Comparison of ENCODE assay signal across 22 mouse cellular contexts in the genomic region with DNA sequence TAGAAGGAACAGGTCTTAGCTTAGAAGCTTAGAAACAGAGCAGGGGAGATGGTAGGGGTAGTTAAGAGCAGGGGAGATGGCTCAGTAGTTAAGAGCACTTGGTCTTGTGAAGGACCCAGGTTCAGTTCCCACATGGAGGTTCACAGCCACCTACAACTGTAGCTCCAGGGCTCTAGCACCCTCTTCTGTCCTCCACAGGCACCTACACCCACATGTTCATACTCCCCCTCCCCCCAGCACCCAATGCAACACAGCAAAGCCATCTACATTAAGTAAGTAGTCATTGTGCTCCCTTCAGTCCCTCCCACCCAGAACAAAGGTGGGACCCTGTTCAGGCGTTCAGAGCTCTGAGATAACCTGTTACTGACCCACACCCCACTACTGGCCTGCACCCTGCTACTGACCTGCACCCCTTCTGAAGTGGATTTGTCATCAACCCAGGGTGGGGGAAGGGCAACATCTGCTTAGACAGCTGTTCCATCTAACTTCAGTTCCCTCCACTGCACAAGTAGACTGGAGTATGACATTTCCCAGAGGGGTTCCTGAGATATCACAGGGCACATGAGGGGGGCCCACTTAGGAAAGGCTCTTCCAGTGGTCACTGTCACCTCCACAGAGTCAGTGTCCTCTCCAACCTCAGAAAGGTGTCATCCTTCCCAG. TPM values are rescaled to one million over a fixed set of nuclear protein-coding genes. Genes with fewer than 3 reads are reported as not detected.
A peak's percentile ranks its signal among the peaks of the same experiment; 100 is the strongest.
DNase-seq lines count a peak whose midpoint lies in the region; ATAC-seq and TF ChIP-seq lines count a peak whose summit lies in the region.
"Had no signal": no experiment of that assay in that cellular context is flagged by ENCODE, and none has a peak within 500 bp of the region (broad histone marks: within the 10 kb centered on the region; RNA-seq: fewer than 3 reads in every experiment).

No protein-coding gene starts in this region.

- H3K4me3 ChIP-seq in gastrocnemius, adult 2 months: no peak overlapping the region
- peak overlapping the region; percentile 38 for H3K4me3 ChIP-seq in megakaryocyte, embryonic 14.5 days (replicated peaks)
- H3K4me3 ChIP-seq in CH12.LX (replicated peaks in 1 of 3; ENCODE audit: low read depth in 2 of 3, low read length in 2 of 3, poor library complexity in 1 of 3): no peak overlapping the region
- H3K4me3 ChIP-seq in neural tube, embryonic 15.5 days (replicated peaks): no peak overlapping the region
- H3K4me3 ChIP-seq: embryonic facial prominence, embryonic 13.5 days; midbrain, embryonic 13.5 days; neural tube, embryonic 12.5 days had no signal

- dilution Hi-C loops in CH12.LX (cut with MboI; ENCODE audit: extremely low pct_ligation_motif_present, extremely low pct_unique_long_range_greater_than_20kb, low sequenced_read_pairs): no loop called here

- TF ChIP-seq EP300 in CH12.LX (IDR thresholded peaks at IDR 0.05; ENCODE audit: low read length): no peak

- no peak for TF ChIP-seq CTCF in gastrocnemius, adult 2 months (IDR thresholded peaks at IDR 0.05)
- peak; percentile 14 to 18; a peak in 1 of 4 replicates for TF ChIP-seq CTCF in CH12.LX (conservative IDR thresholded peaks at IDR 0.05 in 1 of 2, IDR thresholded peaks at IDR 0.05 in 1 of 2; ENCODE audit: low read depth in 2 of 2, low read length in 2 of 2)

- 60% methylated on average over 1 of the region's 1 CpGs for WGBS in neural tube, embryonic 15.5 days

- no peak for ATAC-seq in megakaryocyte, adult 5-6 weeks (ENCODE audit: poor library complexity, severe bottlenecking)
- ATAC-seq in neural tube, embryonic 15.5 days (ENCODE audit: low FRiP score): no peak
- ATAC-seq: forebrain, embryonic 14.5 days had no signal

- no peak for DNase-seq in gastrocnemius, adult 2 months
- no peak for DNase-seq in gastrocnemius, postnatal 10 days
- DNase-seq in CH12.LX (ENCODE audit: extremely low read depth): peak; percentile 57
- DNase-seq in induced T-regulatory cell, adult 2 months (ENCODE audit: low read depth): peak; percentile 53
- no peak for DNase-seq in urinary bladder, adult 2 months (ENCODE audit: low spot score)
- DNase-seq: cerebellum, adult 11 months had no signal

- peak overlapping the region; percentile 48 for H3K27ac ChIP-seq in gastrocnemius, adult 2 months
- no peak overlapping the region for H3K27ac ChIP-seq in CH12.LX (ENCODE audit: insufficient read depth, low read depth)
- no peak overlapping the region for H3K27ac ChIP-seq in neural tube, embryonic 15.5 days (replicated peaks)
- H3K27ac ChIP-seq: embryonic facial prominence, embryonic 13.5 days; midbrain, embryonic 13.5 days; neural tube, embryonic 12.5 days had no signal

- no peak for TF ChIP-seq POLR2A in CH12.LX (IDR thresholded peaks at IDR 0.05; ENCODE audit: low read depth, low read length)

- intact Hi-C loops in gastrocnemius, adult 2 months (cut with DNase I): no loop called here

- no peaks in the 10 kb centered on the region for H3K9me3 ChIP-seq in megakaryocyte, embryonic 14.5 days
- H3K9me3 ChIP-seq in CH12.LX (replicated peaks; ENCODE audit: low read length): peaks cover 2% of the 10 kb centered on the region
- H3K9me3 ChIP-seq in neural tube, embryonic 15.5 days (replicated peaks): no peaks in the 10 kb centered on the region
- H3K9me3 ChIP-seq: embryonic facial prominence, embryonic 13.5 days; midbrain, embryonic 13.5 days; neural tube, embryonic 12.5 days had no signal

- in situ Hi-C loops in CH12.LX (cut with MboI; ENCODE audit: low pct_ligation_motif_present, low pct_unique_long_range_greater_than_20kb, low sequenced_read_pairs): no loop called here

- no peak overlapping the region for H3K9ac ChIP-seq in CH12.LX (ENCODE audit: insufficient read depth, low read depth)
- H3K9ac ChIP-seq in neural tube, embryonic 15.5 days (replicated peaks): no peak overlapping the region
- H3K9ac ChIP-seq: embryonic facial prominence, embryonic 13.5 days; lung, embryonic 14.5 days; midbrain, embryonic 13.5 days; neural tube, embryonic 12.5 days had no signal

- peak overlapping the region; percentile 57 for H3K4me2 ChIP-seq in CH12.LX (ENCODE audit: insufficient read depth, low read depth, poor library complexity, severe bottlenecking)
- H3K4me2 ChIP-seq in neural tube, embryonic 15.5 days: no peak overlapping the region
- H3K4me2 ChIP-seq: embryonic facial prominence, embryonic 13.5 days; lung, embryonic 14.5 days; midbrain, embryonic 13.5 days; neural tube, embryonic 12.5 days had no signal

- peaks cover 12% of the 10 kb centered on the region for H3K27me3 ChIP-seq in megakaryocyte, embryonic 14.5 days (replicated peaks)
- H3K27me3 ChIP-seq in CH12.LX (replicated peaks): no peaks in the 10 kb centered on the region
- H3K27me3 ChIP-seq in neural tube, embryonic 15.5 days (replicated peaks): no peaks in the 10 kb centered on the region
- H3K27me3 ChIP-seq: embryonic facial prominence, embryonic 13.5 days; midbrain, embryonic 13.5 days; neural tube, embryonic 12.5 days had no signal

- H3K36me3 ChIP-seq in megakaryocyte, embryonic 14.5 days (replicated peaks; ENCODE audit: low read length): no peaks in the 10 kb centered on the region
- no peaks in the 10 kb centered on the region for H3K36me3 ChIP-seq in CH12.LX (replicated peaks in 1 of 2; ENCODE audit: control insufficient read depth in 1 of 2, insufficient read depth in 1 of 2, low read length in 1 of 2)
- no peaks in the 10 kb centered on the region for H3K36me3 ChIP-seq in neural tube, embryonic 15.5 days
- H3K36me3 ChIP-seq: embryonic facial prominence, embryonic 13.5 days; G1E; midbrain, embryonic 13.5 days; neural tube, embryonic 12.5 days had no signal

- H3K79me2 ChIP-seq in CH12.LX (replicated peaks; ENCODE audit: control insufficient read depth, extremely low read depth, insufficient read depth, poor library complexity, severe bottlenecking): no peaks in the 10 kb centered on the region

- no peak; the same call in none of the 2 replicates for TF ChIP-seq RAD21 in CH12.LX (IDR thresholded peaks at IDR 0.05; ENCODE audit: low read depth, low read length)

- peaks cover 82% of the 10 kb centered on the region for H3K4me1 ChIP-seq in megakaryocyte, embryonic 14.5 days
- peaks cover 21 to 87% of the 10 kb centered on the region in 2 experiments for H3K4me1 ChIP-seq in CH12.LX (ENCODE audit: control insufficient read depth in 1 of 2, insufficient read depth in 2 of 2)
- H3K4me1 ChIP-seq in neural tube, embryonic 15.5 days: no peaks in the 10 kb centered on the region
- H3K4me1 ChIP-seq: embryonic facial prominence, embryonic 13.5 days; midbrain, embryonic 13.5 days; neural tube, embryonic 12.5 days had no signal

RNA-seq across cellular contexts. Expression of a gene that starts 31.8 kb away (rescaled TPM):
- 1 to 10 TPM; 2.8 to 4.8 TPM for total RNA-seq in gastrocnemius, adult 2 months (2021)
- 10 to 100 TPM; 14.2 to 15.8 TPM for total RNA-seq in gastrocnemius, postnatal 10 days (2021)
- polyA plus RNA-seq in megakaryocyte, embryonic 14.5 days (2012; ENCODE audit: insufficient read depth, low replicate concordance): 27.5 and 64.2 TPM in 2 replicates
- total RNA-seq in megakaryocyte, adult 5-6 weeks (2015): 40.0 and 43.6 TPM in 2 replicates
- total RNA-seq in megakaryocyte, adult 5-6 weeks (2017): 40.6 and 43.1 TPM in 2 replicates
- total RNA-seq in CH12.LX (2012; rRNA removed) (16.4 and 18.3 TPM in 2 replicates), CH12.LX (2014; rRNA removed) (76.4 and 77.7 TPM in 2 replicates)
- polyA plus RNA-seq in CH12.LX (2012; ENCODE audit: insufficient read length, low read depth): 125 and 176 TPM in 2 replicates
- 10.9 and 13.0 TPM in 2 replicates for polyA plus RNA-seq in neural tube, embryonic 15.5 days (2015; fragmentation: Nextera tagmentation; extraction: Ambion mirVana)
- polyA plus RNA-seq in urinary bladder, adult 2 months (2012; rRNA removed): 6.2 and 8.5 TPM in 2 replicates

RNA-seq across cellular contexts. Expression of a gene that starts 33.4 kb away (rescaled TPM):
- 10 to 100 TPM; 25.8 to 26.0 TPM for total RNA-seq in gastrocnemius, adult 2 months (2021)
- total RNA-seq in gastrocnemius, postnatal 10 days (2021): 10 to 100 TPM; 28.7 to 35.9 TPM
- polyA plus RNA-seq in megakaryocyte, embryonic 14.5 days (2012; ENCODE audit: insufficient read depth, low replicate concordance): 188 and 196 TPM in 2 replicates
- total RNA-seq in megakaryocyte, adult 5-6 weeks (2015): 91.5 and 106 TPM in 2 replicates
- 53.1 and 76.1 TPM in 2 replicates for total RNA-seq in megakaryocyte, adult 5-6 weeks (2017)
- total RNA-seq in CH12.LX (2012; rRNA removed) (30.3 and 31.4 TPM in 2 replicates), CH12.LX (2014; rRNA removed) (15.6 and 20.1 TPM in 2 replicates)
- 80.0 and 86.1 TPM in 2 replicates for polyA plus RNA-seq in CH12.LX (2012; ENCODE audit: insufficient read length, low read depth)
- 235 and 249 TPM in 2 replicates for polyA plus RNA-seq in neural tube, embryonic 15.5 days (2015; fragmentation: Nextera tagmentation; extraction: Ambion mirVana)
- polyA plus RNA-seq in urinary bladder, adult 2 months (2012; rRNA removed): 75.1 TPM in 2 replicates

RNA-seq across cellular contexts. Expression of a gene that starts 45.6 kb away (rescaled TPM):
- total RNA-seq in gastrocnemius, adult 2 months (2021): 10 to 100 TPM in 1 of 2 experiments, 1 to 10 TPM in 1; 9.1 to 38.9 TPM
- total RNA-seq in gastrocnemius, postnatal 10 days (2021): 10 to 100 TPM; 25.2 to 31.9 TPM
- 21.5 and 29.5 TPM in 2 replicates for polyA plus RNA-seq in megakaryocyte, embryonic 14.5 days (2012; ENCODE audit: insufficient read depth, low replicate concordance)
- 70.6 and 72.1 TPM in 2 replicates for total RNA-seq in megakaryocyte, adult 5-6 weeks (2015)
- total RNA-seq in megakaryocyte, adult 5-6 weeks (2017): 18.9 and 25.5 TPM in 2 replicates
- total RNA-seq in CH12.LX (2012; rRNA removed) (not detected in 2 replicates), CH12.LX (2014; rRNA removed) (0.12 and 0.16 TPM in 2 replicates)
- polyA plus RNA-seq in CH12.LX (2012; ENCODE audit: insufficient read length, low read depth): 0.74 and 1.4 TPM in 2 replicates
- 6.7 and 7.9 TPM in 2 replicates for polyA plus RNA-seq in neural tube, embryonic 15.5 days (2015; fragmentation: Nextera tagmentation; extraction: Ambion mirVana)
- polyA plus RNA-seq in urinary bladder, adult 2 months (2012; rRNA removed): 32.4 and 36.7 TPM in 2 replicates

RNA-seq across cellular contexts. Expression of a gene that starts 53.7 kb away (rescaled TPM):
- total RNA-seq in gastrocnemius, adult 2 months (2021): 1 to 10 TPM; 7.8 to 9.5 TPM
- 10 to 100 TPM; 14.7 to 17.9 TPM for total RNA-seq in gastrocnemius, postnatal 10 days (2021)
- polyA plus RNA-seq in megakaryocyte, embryonic 14.5 days (2012; ENCODE audit: insufficient read depth, low replicate concordance): 9.5 and 80.5 TPM in 2 replicates
- total RNA-seq in megakaryocyte, adult 5-6 weeks (2015): 68.0 and 69.3 TPM in 2 replicates
- 57.1 and 62.0 TPM in 2 replicates for total RNA-seq in megakaryocyte, adult 5-6 weeks (2017)
- total RNA-seq in CH12.LX (2012; rRNA removed) (33.1 and 38.1 TPM in 2 replicates), CH12.LX (2014; rRNA removed) (34.6 and 38.0 TPM in 2 replicates)
- polyA plus RNA-seq in CH12.LX (2012; ENCODE audit: insufficient read length, low read depth): 43.0 and 43.8 TPM in 2 replicates
- 78.7 and 86.4 TPM in 2 replicates for polyA plus RNA-seq in neural tube, embryonic 15.5 days (2015; fragmentation: Nextera tagmentation; extraction: Ambion mirVana)
- 70.7 and 77.4 TPM in 2 replicates for polyA plus RNA-seq in urinary bladder, adult 2 months (2012; rRNA removed)

RNA-seq across cellular contexts. Expression of a gene that starts 59.8 kb away (rescaled TPM):
- not detected for total RNA-seq in gastrocnemius, adult 2 months (2021)
- not detected for total RNA-seq in gastrocnemius, postnatal 10 days (2021)
- not detected in 2 replicates for polyA plus RNA-seq in megakaryocyte, embryonic 14.5 days (2012; ENCODE audit: insufficient read depth, low replicate concordance)
- total RNA-seq in megakaryocyte, adult 5-6 weeks (2015): not detected in 2 replicates
- not detected in 2 replicates for total RNA-seq in megakaryocyte, adult 5-6 weeks (2017)
- total RNA-seq in CH12.LX (2012; rRNA removed) (not detected in 2 replicates), CH12.LX (2014; rRNA removed) (not detected in 2 replicates)
- not detected in 2 replicates for polyA plus RNA-seq in CH12.LX (2012; ENCODE audit: insufficient read length, low read depth)
- polyA plus RNA-seq in neural tube, embryonic 15.5 days (2015; fragmentation: Nextera tagmentation; extraction: Ambion mirVana): not detected in 2 replicates
- polyA plus RNA-seq in urinary bladder, adult 2 months (2012; rRNA removed): not detected in 2 replicates
- total RNA-seq: G1E; gastrocnemius, postnatal 25 days; hematopoietic stem cell, adult 5-6 weeks; left cerebral cortex, adult 18-20 months; left cerebral cortex, postnatal 4 days had no signal
- polyA plus RNA-seq: embryonic facial prominence, embryonic 13.5 days; forebrain, embryonic 14.5 days; G1E; heart, embryonic 16.5 days; lung, embryonic 14.5 days; midbrain, embryonic 13.5 days; neural tube, embryonic 12.5 days; small intestine, adult 2 months; stomach, embryonic 14.5 days had no signal

Comparison
In these comparisons a context has a peak if more than half of its experiments do, and no peak if none do; other contexts are left out.
1. DNase-seq: peak in CH12.LX (single experiment) and induced T-regulatory cell, adult 2 months (single experiment); none in gastrocnemius, adult 2 months (single experiment), gastrocnemius, postnatal 10 days (single experiment) and urinary bladder, adult 2 months (single experiment).
2. RNA of a gene that starts 45.6 kb away (total RNA-seq): 18.9 to 72.1 TPM in megakaryocyte, adult 5-6 weeks, 9.1 to 38.9 TPM in gastrocnemius, adult 2 months and 25.2 to 31.9 TPM in gastrocnemius, postnatal 10 days; 0.12 to 0.16 TPM in CH12.LX; every median in the first group is over 4 times any median in the second.